In genomic region chr4:88017452-88018350, GRCm38 (mm10) we compare ENCODE assay signal across 8 mouse cellular contexts. TPM values are rescaled to one million over a fixed set of nuclear protein-coding genes. Genes with fewer than 3 reads are reported as not detected.
DNase-seq lines count a peak whose midpoint lies in the region; ATAC-seq and TF ChIP-seq lines count a peak whose summit lies in the region.

No protein-coding gene starts in this region.

- H3K4me2 ChIP-seq in neural tube, embryonic 11.5 days (ENCODE audit: low read depth), result peak overlapping the region; percentile 13
- H3K4me2 ChIP-seq in hindbrain, embryonic 14.5 days (replicated peaks), result peak overlapping the region; percentile 37
- peak overlapping the region; percentile 28 for H3K4me2 ChIP-seq in stomach, embryonic 15.5 days

- intact Hi-C loops in gastrocnemius, adult 2 months (cut with DNase I), result loop anchor here (5.0 kb wide), 1 partner anchor 85 kb away; no protein-coding TSS in a partner anchor

- no peak overlapping the region for H3K4me3 ChIP-seq in neural tube, embryonic 11.5 days (ENCODE audit: low read depth, low read length)
- no peak overlapping the region for H3K4me3 ChIP-seq in hindbrain, embryonic 14.5 days (replicated peaks; ENCODE audit: low read length)
- no peak overlapping the region for H3K4me3 ChIP-seq in stomach, embryonic 15.5 days (replicated peaks)
- no peak overlapping the region for H3K4me3 ChIP-seq in gastrocnemius, adult 2 months

- H3K4me1 ChIP-seq in neural tube, embryonic 11.5 days (ENCODE audit: control insufficient read depth, insufficient read depth, low read length), result peaks cover 30% of the 10 kb centered on the region
- H3K4me1 ChIP-seq in hindbrain, embryonic 14.5 days (replicated peaks; ENCODE audit: control insufficient read depth, insufficient read depth, low read length), result peaks cover 30% of the 10 kb centered on the region
- H3K4me1 ChIP-seq in stomach, embryonic 15.5 days, result peaks cover 14% of the 10 kb centered on the region

- peak; percentile 37 for DNase-seq in neural tube, embryonic 11.5 days (ENCODE audit: low spot score)
- no peak for DNase-seq in neural tube, embryonic 10.5 days (ENCODE audit: extremely low spot score, low spot score)
- peak; percentile 49 for DNase-seq in hindbrain, embryonic 14.5 days (ENCODE audit: low spot score)
- DNase-seq in lung, adult 18-20 months, result peak; percentile 47 to 68
- no peak for DNase-seq in gastrocnemius, adult 2 months
- DNase-seq in layer of hippocampus, postnatal 14 days (ENCODE audit: low spot score in 2 of 2), result no peak

- no peak for ATAC-seq in neural tube, embryonic 11.5 days (ENCODE audit: insufficient read depth, low FRiP score, low TSS enrichment)
- ATAC-seq in hindbrain, embryonic 14.5 days (ENCODE audit: low FRiP score), result 0 out of 2 replicates have a peak, but pooled peaks have one; percentile 59
- 0 out of 2 replicates have a peak, but pooled peaks have one; percentile 31 for ATAC-seq in stomach, embryonic 15.5 days (ENCODE audit: insufficient read depth, low FRiP score, low read depth)
- no peak for ATAC-seq in erythroblast, adult 5-6 weeks (replicated peaks; ENCODE audit: low FRiP score, poor library complexity, severe bottlenecking)

- no peaks in the 10 kb centered on the region for H3K9me3 ChIP-seq in neural tube, embryonic 11.5 days (ENCODE audit: control insufficient read depth, low read length)
- no peaks in the 10 kb centered on the region for H3K9me3 ChIP-seq in hindbrain, embryonic 14.5 days (ENCODE audit: control insufficient read depth, low read length)
- H3K9me3 ChIP-seq in stomach, embryonic 15.5 days, result no peaks in the 10 kb centered on the region

- no peaks in the 10 kb centered on the region for H3K36me3 ChIP-seq in neural tube, embryonic 11.5 days (ENCODE audit: control insufficient read depth, insufficient read depth, low read length)
- peaks cover 10% of the 10 kb centered on the region for H3K36me3 ChIP-seq in hindbrain, embryonic 14.5 days (replicated peaks; ENCODE audit: control insufficient read depth, insufficient read depth)
- H3K36me3 ChIP-seq in stomach, embryonic 15.5 days, result no peaks in the 10 kb centered on the region

- H3K27me3 ChIP-seq in neural tube, embryonic 11.5 days (ENCODE audit: control insufficient read depth, insufficient read depth, low read length), result no peaks in the 10 kb centered on the region
- no peaks in the 10 kb centered on the region for H3K27me3 ChIP-seq in hindbrain, embryonic 14.5 days (ENCODE audit: control insufficient read depth, insufficient read depth, low read length)
- no peaks in the 10 kb centered on the region for H3K27me3 ChIP-seq in stomach, embryonic 15.5 days (replicated peaks)

- WGBS in neural tube, embryonic 11.5 days, result 29% methylated on average over 18 of the region's 18 CpGs
- 24% methylated on average over 18 of the region's 18 CpGs for WGBS in hindbrain, embryonic 14.5 days
- 36% methylated on average over 18 of the region's 18 CpGs for WGBS in stomach, embryonic 15.5 days

- H3K9ac ChIP-seq in neural tube, embryonic 11.5 days (ENCODE audit: low read length), result no peak overlapping the region
- H3K9ac ChIP-seq in hindbrain, embryonic 14.5 days, result 0 out of 2 replicates have a peak overlapping the region, but pooled peaks have one; percentile 8
- H3K9ac ChIP-seq in stomach, embryonic 15.5 days, result no peak overlapping the region

- TF ChIP-seq CTCF in gastrocnemius, adult 2 months (IDR thresholded peaks at IDR 0.05), result no peak

- H3K27ac ChIP-seq in neural tube, embryonic 11.5 days (ENCODE audit: low read depth, low read length), result no peak overlapping the region
- no peak overlapping the region for H3K27ac ChIP-seq in hindbrain, embryonic 14.5 days
- H3K27ac ChIP-seq in stomach, embryonic 15.5 days, result peak overlapping the region; percentile 16; the same call in 1 of the 2 replicates
- H3K27ac ChIP-seq in gastrocnemius, adult 2 months, result no peak overlapping the region

RNA-seq across cellular contexts. Expression of gene Mllt3, which starts 15.5 kb away (rescaled TPM):
- polyA plus RNA-seq in neural tube, embryonic 11.5 days (2014; fragmentation: Nextera tagmentation; extraction: Ambion mirVana), result 72.4 and 77.3 TPM in 2 replicates
- polyA plus RNA-seq in hindbrain, embryonic 14.5 days (2014; fragmentation: Nextera tagmentation; extraction: Ambion mirVana), result 68.8 and 72.9 TPM in 2 replicates
- polyA plus RNA-seq in stomach, embryonic 15.5 days (2015; fragmentation: Nextera tagmentation; extraction: Ambion mirVana), result 38.7 and 39.2 TPM in 2 replicates
- 84.9 and 85.9 TPM in 2 replicates for total RNA-seq in erythroblast, adult 5-6 weeks (2015; ENCODE audit: low replicate concordance)
- 93.2 and 111 TPM in 2 replicates for total RNA-seq in erythroblast, adult 5-6 weeks (2017; ENCODE audit: low replicate concordance)
- total RNA-seq in gastrocnemius, adult 2 months (2021), result 100 to 1,000 TPM; 113 to 127 TPM
- total RNA-seq in layer of hippocampus, postnatal 14 days (2021), result 10 to 100 TPM; 46.8 to 47.3 TPM

Comparison
In these comparisons a context has a peak if more than half of its experiments do, and no peak if none do; other contexts are left out.
1. DNase-seq: peak in neural tube, embryonic 11.5 days (single experiment), hindbrain, embryonic 14.5 days (single experiment) and lung, adult 18-20 months (2 of 2); none in neural tube, embryonic 10.5 days (single experiment), gastrocnemius, adult 2 months (single experiment) and layer of hippocampus, postnatal 14 days (0 of 2).
2. ATAC-seq: peak in hindbrain, embryonic 14.5 days (single experiment) and stomach, embryonic 15.5 days (single experiment); none in neural tube, embryonic 11.5 days (single experiment) and erythroblast, adult 5-6 weeks (single experiment).
3. Peak in every context shown above with its lines, with median percentiles within 50 percentile points of each other: H3K4me2 ChIP-seq.